Mouse (Mus musculus): ENCODE results near the gene Med24.

Med24 gene

DNA sequence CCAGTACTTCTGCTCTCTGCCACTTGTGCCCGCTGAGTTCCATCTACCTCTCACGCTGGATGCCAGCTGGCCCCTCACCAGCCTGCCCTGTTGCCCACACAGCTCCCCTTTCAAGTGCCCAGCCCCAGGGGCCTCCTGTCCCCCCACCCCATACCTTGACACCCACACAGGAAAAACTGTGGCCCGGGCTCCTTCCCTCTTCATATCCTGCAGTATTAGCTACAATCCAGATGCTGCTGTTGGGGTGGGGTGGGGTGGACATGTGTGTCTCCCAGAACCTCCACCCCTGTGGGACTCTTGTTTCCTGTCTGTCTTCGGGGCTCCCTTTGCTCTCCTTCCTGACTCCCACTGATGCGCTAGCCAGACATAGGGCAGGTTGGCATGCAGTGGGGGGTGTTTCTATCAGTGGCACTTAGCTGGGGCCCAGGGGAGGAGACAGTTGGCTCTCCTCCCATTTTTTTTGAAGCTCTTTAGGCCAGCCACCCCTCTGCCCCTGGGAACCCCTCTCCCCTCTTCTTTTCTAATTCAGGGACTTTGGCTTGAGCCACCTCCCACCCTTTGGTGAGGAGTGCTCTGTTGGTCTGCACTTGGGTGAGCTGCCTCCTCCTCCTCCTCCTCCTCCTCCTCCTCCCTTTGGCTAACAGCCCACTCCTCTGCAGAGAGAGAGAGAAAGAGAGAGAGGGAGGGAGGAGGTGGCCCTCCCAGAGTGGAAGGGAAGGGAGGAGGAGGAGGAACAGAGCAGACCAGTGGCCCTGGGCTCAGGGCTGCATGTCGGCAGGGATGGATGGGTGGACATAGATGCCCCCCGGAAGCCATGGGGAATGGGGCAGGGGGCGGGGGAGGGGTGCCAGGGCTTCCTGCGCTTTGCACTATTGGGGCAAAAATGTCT lies 36.4 kb upstream of the Med24 start:
- no peak for DNase-seq (ENCODE audit: low spot score in 2 of 2)

DNA sequence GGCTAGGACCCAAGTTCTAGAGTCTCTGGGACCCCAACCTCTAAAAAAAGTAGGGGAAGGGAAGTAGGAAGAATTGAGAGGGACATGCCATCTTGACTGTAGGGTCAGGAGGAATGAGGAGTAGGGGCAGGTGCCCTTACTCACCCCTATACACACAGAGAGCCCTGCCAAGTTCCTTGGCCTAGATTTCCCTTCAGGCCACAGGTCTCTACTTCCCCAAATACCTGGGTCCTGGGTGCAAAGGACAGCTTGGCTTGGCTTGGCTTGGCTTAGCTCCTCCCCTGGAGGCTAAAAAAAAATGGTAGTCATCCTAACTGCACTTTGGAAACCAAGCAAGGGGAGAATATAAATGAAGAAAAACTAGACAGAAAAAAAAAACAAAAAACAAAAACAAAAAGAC lies 35.5 kb upstream of the Med24 start:
- no peak for DNase-seq (ENCODE audit: low spot score in 2 of 2)

- no peak for DNase-seq (ENCODE audit: low spot score in 2 of 2)
Observed at GRCm38 (mm10) chr11:98764091-98764490, 34.9 kb upstream of the Med24 start.

DNA sequence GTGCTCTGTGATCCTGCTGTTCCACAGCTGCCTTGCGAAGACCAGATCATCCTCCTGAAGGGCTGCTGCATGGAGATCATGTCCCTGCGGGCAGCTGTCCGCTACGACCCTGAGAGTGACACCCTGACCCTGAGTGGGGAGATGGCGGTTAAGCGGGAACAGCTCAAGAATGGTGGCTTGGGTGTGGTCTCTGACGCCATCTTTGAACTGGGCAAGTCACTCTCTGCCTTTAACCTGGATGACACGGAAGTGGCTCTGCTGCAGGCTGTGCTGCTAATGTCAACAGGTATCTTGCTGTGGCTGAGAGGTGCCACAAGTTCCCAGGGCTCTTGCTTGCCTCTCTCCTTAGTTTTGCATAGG lies 34.2 kb upstream of the Med24 start:
- DNase-seq (ENCODE audit: low spot score in 2 of 2) = no peak

- DNase-seq (ENCODE audit: low spot score in 2 of 2) = no peak
Observed at GRCm38 (mm10) chr11:98762756-98763501, 33.7 kb upstream of the Med24 start.

GRCm38 (mm10) chr11:98761939-98762338 lies 32.7 kb upstream of the Med24 start:
- DNase-seq (ENCODE audit: low spot score in 2 of 2) = no peak

DNA sequence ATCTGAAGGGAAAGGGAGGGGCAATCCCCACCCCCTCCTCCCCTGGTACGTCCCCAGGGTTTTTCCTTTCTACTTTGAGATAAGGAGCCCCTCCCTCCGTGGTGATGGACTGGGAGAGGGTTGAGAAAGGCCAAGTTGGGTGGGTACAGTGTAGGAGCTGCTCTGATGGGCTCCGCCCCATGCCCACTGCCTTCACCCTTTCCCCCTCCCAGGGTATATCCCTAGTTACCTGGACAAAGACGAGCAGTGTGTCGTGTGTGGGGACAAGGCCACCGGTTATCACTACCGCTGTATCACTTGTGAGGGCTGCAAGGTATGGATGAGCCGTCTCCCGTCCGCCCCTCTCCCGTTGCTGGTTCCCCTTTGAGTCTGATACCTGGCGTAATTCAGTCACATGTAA lies 27.5 kb upstream of the Med24 start:
- no peak for DNase-seq (ENCODE audit: low spot score in 2 of 2)

- DNase-seq (ENCODE audit: low spot score in 2 of 2) = no peak
Observed at GRCm38 (mm10) chr11:98755726-98756380, 26.6 kb upstream of the Med24 start.

DNA sequence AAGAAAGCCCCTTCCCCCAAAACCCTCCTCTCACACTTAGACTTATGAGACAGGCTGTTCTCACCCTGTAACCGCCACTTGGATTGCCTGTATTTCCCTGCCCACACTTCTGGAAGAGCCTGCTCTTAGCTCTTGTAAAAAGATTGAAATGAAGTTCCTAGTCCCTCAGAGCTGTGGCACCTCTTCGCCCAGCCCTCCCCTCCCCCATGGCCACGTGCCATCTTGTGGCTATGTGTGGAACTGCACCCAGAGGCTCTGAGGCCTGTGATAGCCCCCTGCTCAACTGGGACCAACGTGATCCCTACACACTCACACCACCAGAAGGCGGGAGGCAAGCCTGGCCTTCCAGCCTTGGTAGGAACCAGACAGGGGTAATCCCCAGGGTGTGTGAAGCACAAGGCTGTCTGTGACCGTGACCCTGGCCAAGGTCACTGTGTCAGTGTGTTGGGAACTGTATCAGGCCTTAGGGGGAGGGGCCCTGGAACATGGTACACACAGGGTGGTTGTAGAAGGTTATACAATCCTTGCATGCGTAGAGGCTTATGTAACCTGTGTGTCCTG lies 25.5 kb upstream of the Med24 start:
- DNase-seq (ENCODE audit: low spot score in 2 of 2) = no peak

GRCm38 (mm10) chr11:98754151-98754620 lies 25.0 kb upstream of the Med24 start:
- no peak for DNase-seq (ENCODE audit: low spot score in 2 of 2)

GRCm38 (mm10) chr11:98753264-98753663 lies 24.0 kb upstream of the Med24 start:
- DNase-seq (ENCODE audit: low spot score in 2 of 2) = no peak

GRCm38 (mm10) chr11:98752562-98753140 lies 23.4 kb upstream of the Med24 start:
- DNase-seq (ENCODE audit: low spot score in 2 of 2) = no peak

DNA sequence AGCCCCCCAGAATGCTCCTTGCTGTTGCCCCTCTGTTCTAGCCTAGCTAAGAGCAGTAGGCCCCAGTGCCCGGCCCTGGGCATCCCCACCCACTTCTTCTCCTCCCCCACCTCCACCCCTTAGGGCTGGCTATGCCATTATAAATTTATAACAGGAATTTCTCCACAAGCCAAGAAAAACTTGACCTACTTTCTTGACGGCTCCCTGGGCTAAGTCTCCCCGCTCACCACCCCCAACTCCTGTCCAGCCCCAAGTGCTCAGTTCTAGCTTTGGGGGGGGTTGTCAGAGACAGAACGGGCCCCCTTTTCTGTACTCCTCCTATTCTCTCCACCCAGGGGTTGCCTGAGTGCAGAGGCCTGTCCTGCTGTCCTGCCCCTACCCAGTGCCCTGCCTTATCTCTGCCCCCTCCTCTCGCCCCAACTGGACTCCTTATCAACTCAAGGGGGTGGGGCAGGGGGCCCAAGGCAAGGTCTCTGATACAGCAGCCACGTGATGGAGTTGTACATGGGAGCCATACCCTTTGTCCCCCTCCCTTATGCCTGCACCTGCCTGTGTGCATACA lies 22.1 kb upstream of the Med24 start:
- DNase-seq (ENCODE audit: low spot score in 2 of 2) = no peak

GRCm38 (mm10) chr11:98750351-98751201 lies 21.3 kb upstream of the Med24 start:
- DNase-seq (ENCODE audit: low spot score in 2 of 2) = peak in 1 of 2 experiments; percentile 82

DNA sequence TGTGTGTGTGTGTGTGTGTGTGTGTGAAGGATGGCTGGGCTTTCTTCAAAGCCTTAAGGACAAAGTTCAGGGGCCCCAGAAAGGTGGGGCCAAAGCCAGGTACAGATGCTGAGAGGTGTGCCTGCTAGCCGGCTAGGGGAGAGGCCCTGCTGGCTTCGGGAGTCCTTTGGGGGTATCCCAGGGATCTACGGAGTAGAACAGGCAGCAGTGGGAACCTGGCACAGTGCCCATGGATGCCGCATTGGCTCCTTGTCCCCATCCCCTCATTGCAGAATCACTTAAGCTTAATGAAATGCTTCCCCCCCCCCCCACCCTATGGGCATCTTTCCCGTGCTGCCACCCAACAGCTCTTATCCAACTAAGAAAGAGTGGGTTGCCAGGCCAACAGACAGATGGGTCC lies 20.5 kb upstream of the Med24 start:
- peak in 1 of 2 experiments; percentile 59 for DNase-seq (ENCODE audit: low spot score in 2 of 2)

DNA sequence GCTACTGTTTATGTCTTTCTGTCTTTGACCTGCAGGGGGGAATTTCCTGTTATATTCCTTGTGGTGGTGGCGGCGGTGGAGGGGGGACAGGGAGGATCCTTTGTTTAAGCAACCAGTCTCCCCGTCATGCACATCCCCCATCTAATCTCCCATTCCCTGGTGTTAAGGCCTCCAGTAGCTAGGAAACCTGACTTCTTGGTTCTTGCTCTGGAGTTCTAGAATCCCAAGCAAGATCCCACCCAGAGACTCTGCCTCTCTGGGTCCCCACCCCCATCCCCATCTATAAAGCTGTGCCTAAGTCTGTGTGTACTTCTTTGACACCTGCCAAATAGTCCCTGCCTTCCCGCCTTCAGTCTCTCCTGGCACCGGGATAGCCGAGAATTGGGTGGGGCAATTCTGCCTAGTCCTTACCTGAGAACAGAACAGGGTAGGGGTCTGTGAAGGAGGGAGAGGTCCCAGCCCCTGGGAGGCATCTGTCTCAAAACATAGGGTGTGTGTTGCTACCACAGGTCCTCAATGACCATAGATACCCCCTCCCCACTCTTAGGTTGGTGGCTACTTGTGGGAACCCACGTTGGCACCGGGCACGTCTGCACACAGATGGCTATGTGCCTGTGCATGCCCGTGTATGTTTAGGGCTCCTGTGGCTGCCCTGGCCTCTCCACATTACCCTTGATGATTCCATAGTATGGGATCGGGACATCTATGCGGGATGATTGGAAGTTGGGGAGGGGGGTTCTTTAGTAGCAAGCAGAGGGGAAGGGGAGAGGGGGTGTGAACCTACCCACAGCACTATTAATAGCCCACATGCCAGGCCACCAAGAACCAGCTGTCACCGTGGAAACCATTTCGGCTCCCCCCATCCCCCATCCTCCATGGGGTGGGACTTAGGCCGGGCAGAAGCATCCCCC lies 19.5 kb upstream of the Med24 start:
- DNase-seq (ENCODE audit: low spot score in 2 of 2) = peak in 1 of 2 experiments; percentile 52

- no peak for DNase-seq (ENCODE audit: low spot score in 2 of 2)
Observed at GRCm38 (mm10) chr11:98747804-98748505, 18.7 kb upstream of the Med24 start.

DNA sequence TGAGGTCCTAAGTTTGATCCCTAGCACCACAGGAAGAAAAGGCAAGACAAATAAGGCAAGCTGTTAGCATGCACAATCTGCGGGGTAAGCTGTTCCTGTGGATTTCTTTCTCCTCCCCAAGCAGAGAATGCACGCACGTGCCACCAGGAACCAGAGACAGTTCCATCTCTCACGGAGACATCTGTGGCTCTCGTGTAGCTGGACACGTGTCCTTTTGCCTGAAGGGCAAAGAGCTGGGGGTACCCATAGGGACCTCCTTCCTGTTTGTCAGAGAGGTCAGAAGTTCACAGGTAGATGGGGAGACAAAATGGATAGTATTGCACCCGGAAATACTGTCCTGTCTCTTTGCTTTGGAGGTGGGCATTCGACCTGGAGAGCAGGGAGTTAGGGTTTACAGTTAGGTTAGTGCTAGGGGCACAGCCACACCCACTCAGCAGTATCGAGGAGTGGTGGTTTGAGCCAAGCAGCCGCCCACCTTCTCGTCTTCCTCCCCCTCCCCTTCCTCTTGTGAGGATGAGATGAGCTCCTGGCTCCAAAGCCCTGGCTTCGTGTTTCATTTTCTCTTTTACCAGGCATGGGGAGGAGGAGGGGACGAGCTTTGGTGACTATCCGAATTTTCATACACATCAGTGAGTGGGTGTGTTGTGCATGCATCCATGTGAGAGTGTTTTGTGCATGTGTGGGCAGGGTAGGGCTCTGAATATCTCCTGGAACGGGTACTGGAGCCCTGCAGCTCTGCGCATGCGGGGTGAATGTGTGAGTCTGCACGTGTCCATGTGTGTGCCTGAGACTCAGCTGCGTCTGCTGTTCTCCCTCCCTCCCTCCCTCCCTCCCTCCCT lies 17.8 kb upstream of the Med24 start:
- DNase-seq (ENCODE audit: low spot score in 2 of 2) = peak; percentile 85 to 95
